ENCODE assay signal across 8 mouse cellular contexts in the genomic region with DNA sequence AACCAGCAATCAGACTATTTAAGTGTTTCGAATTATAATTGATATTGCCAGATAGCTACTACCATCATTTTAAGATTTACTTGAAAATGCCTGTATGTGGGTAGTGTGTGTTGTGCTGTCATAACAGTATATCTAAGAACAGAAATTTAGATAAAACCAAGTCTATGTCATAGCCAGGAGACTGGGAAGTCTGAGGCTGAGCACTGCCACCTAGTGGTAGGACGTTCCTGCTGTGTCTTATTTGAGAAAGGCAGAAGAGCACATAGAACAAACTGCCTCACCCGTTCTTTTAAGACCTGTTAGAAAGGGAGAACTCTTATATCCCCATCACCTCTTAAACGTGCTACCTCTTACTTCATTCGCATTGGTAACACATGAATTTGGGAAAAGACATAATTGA.
DNase-seq lines count a peak whose midpoint lies in the region; ATAC-seq lines count a peak whose summit lies in the region.

No protein-coding gene starts in this region.

- DNase-seq in R1 (ENCODE audit: low read depth, low spot score) = peak; percentile 69
- DNase-seq in cerebellum, adult 9-10 months = peak; percentile 85
- peak; percentile 78 to 93 for DNase-seq in frontal cortex, adult 2 months (ENCODE audit: extremely low spot score in 1 of 2, low spot score in 1 of 2)
- peak; percentile 70 for DNase-seq in hindlimb bud, embryonic 11.5 days (ENCODE audit: extremely low spot score, low read depth, low spot score)
- DNase-seq in left cerebral cortex, adult 18-20 months (ENCODE audit: low spot score in 2 of 2) = peak; percentile 84 to 93
- peak; percentile 84 to 90 for DNase-seq in right cerebral cortex, postnatal 10 days (ENCODE audit: low spot score in 2 of 2)
- peak; percentile 43 to 80 for DNase-seq in urinary bladder, postnatal 4 days (ENCODE audit: low spot score in 2 of 2)

- peak; percentile 88 for ATAC-seq in megakaryocyte, adult 5-6 weeks (ENCODE audit: poor library complexity, severe bottlenecking)

Comparison
In these comparisons a context has a peak if more than half of its experiments do, and no peak if none do; other contexts are left out.
1. Peak in every context shown above with its lines: DNase-seq and ATAC-seq.